Mouse (Mus musculus) CH12.LX (cell line): ENCODE measurements around the gene Arhgap4.

Experiments used
- CTCF ChIP-seq, 2 experiments: IDR thresholded peaks in 1 of 2; conservative IDR thresholded peaks in 1 of 2; 2 replicates each; pipeline ENCODE4 v1.5.1; 2011 to 2012; ENCODE audit warnings: low read depth in 2 of 2, low read length in 2 of 2, improper control_type of control experiment in 1 of 2, inconsistent platforms in 1 of 2, mild to moderate bottlenecking in 1 of 2, moderate library complexity in 1 of 2
- IRF4 ChIP-seq: IDR thresholded peaks from 2 replicates; pipeline ENCODE4 v1.6.1; 2014; ENCODE audit warnings: low read depth, mild to moderate bottlenecking, inconsistent platforms, low read length, improper control_type of control experiment
- JUND ChIP-seq: conservative IDR thresholded peaks from 2 replicates; pipeline ENCODE4 v1.6.1; 2011; ENCODE audit warnings: low read depth, low read length, improper control_type of control experiment
- MAZ ChIP-seq: IDR thresholded peaks from 2 replicates; pipeline ENCODE4 v1.6.1; 2012; ENCODE audit warnings: low read depth, mild to moderate bottlenecking, inconsistent platforms, low read length, improper control_type of control experiment, moderate library complexity
- POLR2A ChIP-seq: IDR thresholded peaks from 2 replicates; pipeline ENCODE4 v1.6.1; 2011; ENCODE audit warnings: low read depth, mild to moderate bottlenecking, improper control_type of control experiment, low read length
- TBP ChIP-seq: conservative IDR thresholded peaks from 2 replicates; pipeline ENCODE4 v1.6.1; 2011; ENCODE audit warnings: low read depth, low read length, improper control_type of control experiment
- TCF12 ChIP-seq: IDR thresholded peaks from 2 replicates; pipeline ENCODE4 v1.6.1; 2014; ENCODE audit warnings: low read depth, mild to moderate bottlenecking, inconsistent platforms, low read length, improper control_type of control experiment

DNA sequence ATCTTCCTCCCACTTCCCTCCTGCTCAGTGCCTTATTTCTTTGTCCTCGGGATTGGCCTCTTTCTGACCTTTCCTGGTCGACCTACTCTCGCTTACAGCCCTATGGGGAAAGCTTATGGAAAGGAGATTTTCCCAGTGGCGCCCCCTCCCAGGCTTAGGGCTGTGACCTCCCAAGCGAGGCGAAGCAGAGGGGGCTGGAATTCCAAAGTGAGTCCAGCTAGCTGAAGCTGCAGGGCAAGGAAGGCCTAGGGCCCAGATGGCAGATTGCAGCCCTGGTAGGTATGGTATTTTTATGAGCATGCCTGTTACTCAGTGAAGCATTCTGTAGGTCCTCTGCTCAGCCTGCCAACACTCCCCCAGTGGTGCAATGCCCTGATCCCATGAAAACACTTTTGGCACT, 40.2 kb downstream of the Arhgap4 start:
- TF ChIP-seq CTCF (conservative IDR thresholded peaks at IDR 0.05 in 1 of 2, IDR thresholded peaks at IDR 0.05 in 1 of 2; ENCODE audit: low read depth in 2 of 2, low read length in 2 of 2) (no peak), JUND (no peak), TBP (no peak), IRF4 (no peak), POLR2A (no peak), MAZ (no peak), TCF12 (no peak)
